Mouse (Mus musculus) embryo, embryonic 11.5 days (tissue): ENCODE results near the gene Lama1.
"Not testable (repeated sequence)": the region's sequence is repeated elsewhere in the genome, so short reads cannot be mapped to it uniquely, and the experiment has no call there.

Experiments used
- DNase-seq: peaks from one replicate; pipeline ENCODE4 v3.0.0-alpha.2; 2012; ENCODE audit warnings: low read depth, low spot score

Lama1 gene

DNA sequence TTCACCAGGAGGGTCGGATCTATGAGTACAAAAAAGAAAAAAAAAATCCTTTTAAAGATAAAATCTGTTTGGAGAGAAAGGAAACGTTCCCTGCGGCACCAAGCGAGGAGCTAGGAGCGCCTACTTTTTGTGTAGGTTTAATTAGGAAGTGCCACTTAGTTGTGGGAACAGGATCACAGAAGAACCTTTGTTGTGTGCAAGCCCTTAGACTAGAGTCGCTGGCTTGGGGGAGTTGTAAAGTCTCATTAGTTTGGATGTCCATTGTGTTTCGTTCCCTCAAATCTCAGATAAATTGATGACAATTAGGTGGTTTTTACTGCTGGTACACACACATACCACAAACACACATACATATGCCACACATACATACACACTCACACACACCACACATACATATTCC, 25.0 kb downstream of the Lama1 start:
- DNase-seq = no peak

- no peak for DNase-seq
Measured at GRCm38 (mm10) chr17:67722578-67722977, 25.5 kb downstream of the Lama1 start.

- no peak for DNase-seq
Measured at GRCm38 (mm10) chr17:67723175-67724067, 26.4 kb downstream of the Lama1 start.

GRCm38 (mm10) chr17:67726601-67727000, 29.5 kb downstream of the Lama1 start:
- DNase-seq = no peak

GRCm38 (mm10) chr17:67728751-67729150, 31.7 kb downstream of the Lama1 start:
- no peak for DNase-seq

- DNase-seq = no peak
Measured at GRCm38 (mm10) chr17:67731096-67731495, 34.0 kb downstream of the Lama1 start.

DNA sequence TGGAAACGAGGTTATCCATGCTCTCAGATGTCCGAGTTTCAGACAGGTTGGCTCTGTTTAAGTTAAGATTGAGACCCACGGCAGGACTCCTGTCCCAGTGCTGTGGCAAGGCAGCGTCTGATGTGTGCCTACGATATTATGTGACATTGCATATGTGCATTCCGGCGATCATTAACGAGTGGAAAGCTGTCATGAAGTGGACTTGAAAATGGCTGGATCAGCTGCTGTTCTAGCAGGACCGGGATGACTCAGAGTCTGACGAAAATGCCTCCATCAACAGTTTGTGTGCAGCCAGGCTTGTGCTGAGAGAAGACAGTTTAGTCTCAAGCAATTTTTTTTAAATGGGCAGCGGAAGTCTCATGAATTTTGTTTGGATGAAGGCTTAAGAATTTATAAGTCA, 34.9 kb downstream of the Lama1 start:
- no peak for DNase-seq

DNA sequence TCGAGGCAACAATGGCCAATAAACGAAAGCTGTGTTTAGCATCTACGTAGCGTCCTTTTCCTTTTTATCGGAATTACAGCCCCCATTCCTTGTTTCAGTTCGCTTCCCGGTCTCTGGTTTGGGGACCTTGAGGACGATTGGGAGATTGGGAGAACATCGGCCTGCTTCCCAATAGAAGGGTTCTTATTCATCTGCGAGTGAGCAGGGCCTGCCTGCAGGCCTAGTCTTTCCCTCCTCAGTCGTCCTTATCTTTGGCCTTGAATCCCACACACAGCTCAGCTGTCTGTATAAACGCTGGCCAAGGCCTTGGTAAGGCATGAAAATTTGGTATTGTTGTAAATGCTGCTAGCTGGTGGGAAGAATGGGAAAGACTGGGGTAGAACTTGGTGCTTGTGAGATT, 36.5 kb downstream of the Lama1 start:
- DNase-seq = no peak

DNA sequence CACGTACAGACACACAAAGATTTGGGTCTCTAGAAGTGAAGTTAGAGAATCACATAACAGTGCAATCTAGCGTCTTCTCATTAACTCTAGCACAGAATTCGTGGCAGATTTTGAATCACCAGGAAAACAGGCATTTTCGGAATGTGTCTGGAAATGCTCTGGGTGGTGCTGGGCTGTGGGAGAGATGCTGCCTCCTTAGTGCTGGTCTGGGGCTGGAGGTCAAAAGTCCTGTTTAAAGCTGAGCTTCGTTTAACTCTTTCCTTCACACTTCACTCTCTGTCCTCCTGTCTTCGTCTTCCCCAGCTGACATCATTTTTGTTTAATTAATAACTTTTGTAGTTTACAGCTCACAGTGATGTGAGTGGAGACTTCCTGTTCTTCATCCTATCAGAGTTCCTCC, 38.7 kb downstream of the Lama1 start:
- no peak for DNase-seq

DNA sequence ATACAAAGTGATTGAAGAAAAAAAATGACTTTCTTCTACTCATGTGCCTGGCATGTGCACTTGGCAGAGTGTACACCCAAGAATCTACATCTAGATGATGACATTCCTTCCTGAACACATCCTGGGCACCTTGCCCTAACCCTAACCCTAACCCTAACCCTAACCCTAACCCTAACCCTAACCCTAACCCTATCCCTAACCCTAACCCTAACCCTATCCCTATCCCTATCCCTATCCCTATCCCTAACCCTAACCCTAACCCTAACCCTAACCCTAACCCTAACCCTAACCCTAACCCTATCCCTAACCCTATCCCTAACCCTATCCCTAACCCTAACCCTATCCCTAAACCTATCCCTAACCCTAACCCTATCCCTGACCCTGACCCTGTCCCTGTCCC, 44.2 kb downstream of the Lama1 start:
- not testable (repeated sequence) for DNase-seq

DNA sequence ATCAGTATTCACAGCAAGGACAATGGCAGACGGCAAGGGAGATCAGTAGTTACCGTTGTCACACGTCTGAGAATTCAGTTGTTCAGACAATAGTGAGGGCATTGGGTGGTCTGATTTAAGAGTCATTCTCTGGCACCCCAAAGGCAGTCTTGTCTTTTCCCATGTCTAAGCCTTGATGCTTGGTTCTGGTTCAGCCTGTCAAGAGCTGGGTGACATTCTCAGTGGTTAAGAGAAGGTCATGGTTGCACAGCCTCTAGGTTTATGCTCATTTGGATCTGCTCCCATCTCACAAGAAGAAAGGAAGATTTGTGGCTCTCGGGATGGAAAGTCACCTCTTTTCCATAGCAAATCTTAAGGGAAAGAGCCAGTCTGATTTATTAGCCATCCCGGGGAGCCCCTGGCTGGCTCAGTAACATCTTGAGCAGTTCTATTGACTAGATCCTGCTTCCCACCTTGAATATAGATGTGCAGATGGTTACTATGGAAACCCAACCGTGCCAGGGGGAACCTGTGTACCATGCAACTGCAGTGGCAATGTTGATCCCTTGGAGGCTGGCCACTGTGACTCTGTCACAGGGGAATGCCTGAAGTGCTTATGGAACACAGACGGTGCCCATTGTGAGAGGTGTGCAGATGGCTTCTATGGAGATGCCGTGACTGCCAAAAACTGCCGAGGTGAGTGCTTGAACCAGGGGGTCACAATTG, 67.3 kb downstream of the Lama1 start:
- DNase-seq = no peak

DNA sequence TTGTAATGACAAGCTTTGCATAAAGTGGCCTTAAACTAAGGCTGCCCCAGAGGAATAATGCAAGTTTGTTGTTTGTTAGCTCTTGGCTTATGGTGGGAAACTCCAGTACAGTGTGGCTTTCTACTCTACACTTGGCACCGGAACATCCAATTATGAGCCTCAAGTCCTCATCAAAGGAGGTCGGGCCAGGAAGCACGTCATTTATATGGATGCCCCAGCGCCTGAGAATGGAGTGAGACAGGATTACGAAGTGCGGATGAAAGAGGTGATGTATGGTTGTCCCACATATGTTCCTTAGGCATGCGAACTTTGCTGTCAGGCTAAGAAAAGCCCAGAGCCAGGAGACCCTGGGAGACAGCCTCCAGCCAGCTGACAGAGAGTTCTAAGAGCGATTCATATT, 76.5 kb downstream of the Lama1 start:
- no peak for DNase-seq

DNA sequence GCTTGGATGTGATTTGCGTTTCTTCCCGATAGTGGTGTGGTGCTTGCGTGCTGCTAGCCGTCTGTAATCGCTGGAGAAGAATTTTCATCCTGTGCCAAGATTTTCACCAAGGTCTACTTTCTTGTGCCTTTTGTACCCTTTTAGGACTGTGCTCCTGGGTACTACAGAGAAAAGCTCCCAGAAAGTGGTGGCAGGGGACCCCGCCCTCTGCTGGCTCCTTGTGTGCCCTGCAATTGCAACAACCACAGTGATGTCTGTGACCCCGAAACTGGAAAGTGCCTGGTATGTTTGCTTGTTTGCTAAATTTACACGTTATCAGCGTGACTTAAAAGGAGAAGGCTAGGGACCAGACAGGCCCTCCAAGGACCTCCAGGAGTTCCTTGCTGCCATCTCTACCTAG, 79.7 kb downstream of the Lama1 start:
- DNase-seq = no peak

GRCm38 (mm10) chr17:67779812-67780211, 82.8 kb downstream of the Lama1 start:
- DNase-seq = peak; percentile 24

DNA sequence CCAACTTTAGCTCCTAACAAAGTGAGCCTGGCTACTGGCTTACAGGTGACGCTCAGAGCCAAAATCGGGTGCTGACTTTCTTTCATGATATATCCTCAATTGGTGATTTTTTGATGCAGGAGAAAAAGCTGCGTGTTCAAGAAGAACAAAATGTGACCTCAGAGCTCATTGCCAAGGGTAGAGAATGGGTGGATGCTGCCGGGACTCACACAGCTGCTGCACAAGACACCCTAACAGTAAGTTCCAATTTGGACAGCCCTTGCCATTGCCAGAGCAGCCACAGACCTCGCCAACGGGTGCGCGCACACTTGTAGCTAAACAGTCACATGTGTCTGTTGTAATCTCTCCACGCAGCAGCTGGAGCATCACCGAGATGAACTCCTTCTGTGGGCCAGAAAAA, 94.0 kb downstream of the Lama1 start:
- DNase-seq = no peak

- DNase-seq = no peak
Measured at GRCm38 (mm10) chr17:67809171-67809570, 112.1 kb downstream of the Lama1 start.

DNA sequence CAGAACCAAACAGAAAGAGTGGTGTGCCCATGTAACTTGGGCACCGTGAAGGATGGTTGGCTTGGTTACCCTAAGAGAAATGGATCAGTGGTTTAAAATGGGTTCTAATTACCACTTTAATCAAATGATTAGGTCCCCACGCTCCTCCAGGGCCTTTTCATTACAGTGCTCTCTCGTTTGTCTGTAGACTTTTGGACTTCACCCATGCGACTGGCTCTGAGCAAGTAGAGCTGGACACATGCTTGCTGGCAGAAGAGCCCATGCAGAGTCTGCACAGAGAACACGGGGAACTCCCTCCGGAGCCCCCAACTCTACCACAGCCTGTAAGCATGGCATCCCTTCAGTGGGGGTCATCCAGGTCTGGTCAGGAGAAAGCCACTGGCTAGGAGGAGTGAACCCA, 116.6 kb downstream of the Lama1 start:
- DNase-seq = no peak

DNA sequence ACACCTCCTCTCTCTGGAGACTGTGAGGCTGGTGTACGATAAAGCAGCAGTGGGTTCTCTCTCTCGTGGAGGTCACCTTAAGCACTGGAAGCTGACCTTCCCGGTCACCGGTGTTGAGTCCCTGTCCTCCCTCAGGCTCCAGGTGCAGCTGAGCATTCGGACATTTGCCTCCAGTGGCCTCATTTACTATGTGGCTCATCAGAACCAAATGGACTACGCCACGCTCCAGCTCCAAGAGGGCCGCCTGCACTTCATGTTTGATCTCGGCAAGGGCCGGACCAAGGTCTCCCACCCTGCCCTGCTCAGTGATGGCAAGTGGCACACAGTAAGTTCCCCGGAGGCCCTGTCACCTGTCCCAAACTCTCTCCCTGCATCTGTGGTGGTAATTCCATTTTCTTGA, 118.7 kb downstream of the Lama1 start:
- no peak for DNase-seq

GRCm38 (mm10) chr17:67816916-67817315, 119.9 kb downstream of the Lama1 start:
- DNase-seq = no peak

- DNase-seq = no peak
Measured at GRCm38 (mm10) chr17:67827431-67827830, 130.4 kb downstream of the Lama1 start.

GRCm38 (mm10) chr17:67836146-67836895, 139.3 kb downstream of the Lama1 start:
- DNase-seq = no peak

DNA sequence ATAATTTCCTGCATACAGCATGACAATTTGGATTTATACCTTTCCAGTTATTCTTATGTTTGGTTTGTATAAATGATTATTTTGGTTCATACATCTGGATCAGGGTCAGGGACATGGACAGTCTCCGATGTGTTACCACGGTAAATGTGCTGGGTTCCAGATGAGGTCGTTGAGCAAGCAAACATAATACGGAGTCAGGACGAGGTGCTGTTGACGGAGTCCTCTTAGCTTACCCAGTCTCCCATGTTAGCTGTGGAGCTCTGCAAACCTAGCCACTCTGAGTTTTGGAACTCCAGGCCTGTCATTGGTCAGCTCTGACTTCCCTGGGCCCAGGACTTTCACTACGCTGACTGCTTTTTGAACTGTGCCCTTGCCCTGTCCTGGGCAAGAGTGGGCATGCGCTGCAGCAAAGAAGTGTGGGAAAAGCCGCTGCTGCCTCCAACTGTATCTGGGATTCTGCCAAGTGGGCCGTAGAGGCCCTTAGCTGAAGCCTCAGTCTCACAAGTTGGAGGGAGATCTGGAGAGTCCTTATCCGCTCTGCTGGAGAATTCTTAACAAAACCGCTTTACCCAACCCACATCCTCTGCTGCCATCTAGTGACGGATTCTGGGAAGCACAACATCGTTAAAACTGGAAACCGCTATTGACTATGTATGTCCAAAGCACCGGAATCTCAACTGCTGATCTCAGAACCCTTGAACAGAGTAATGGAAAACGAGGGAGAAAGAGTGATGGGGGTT, 140.5 kb downstream of the Lama1 start:
- peak; percentile 79 for DNase-seq
